Mouse (Mus musculus): ENCODE measurements around the gene Ccnjl.

DNA sequence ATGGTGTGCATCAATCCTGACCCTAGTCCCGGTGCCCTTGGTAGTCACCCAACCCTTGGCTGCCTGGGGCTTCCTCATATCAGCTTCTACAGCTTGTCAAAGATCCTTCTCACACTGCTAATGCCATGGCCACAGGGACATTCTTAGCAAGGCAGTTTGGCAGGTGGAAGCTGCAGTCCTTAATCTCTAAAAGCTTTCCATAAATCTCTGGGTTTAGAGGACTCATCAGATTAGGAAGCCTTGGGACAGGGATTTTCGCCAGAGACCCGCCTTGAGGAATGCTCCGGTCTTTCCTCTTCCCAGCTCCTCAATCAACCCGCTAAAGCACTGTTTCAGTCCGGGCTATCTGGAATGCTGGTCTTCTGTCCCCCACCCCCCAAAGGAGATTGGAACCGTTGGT lies 16.2 kb downstream of the Ccnjl start:
- TF ChIP-seq CTCF (IDR thresholded peaks at IDR 0.05; ENCODE audit: extremely low read depth, insufficient read length, insufficient replicate concordance, low read depth, low read length) (no peak), POLR2A (IDR thresholded peaks at IDR 0.05; ENCODE audit: low read depth, low read length) (no peak)
